Mouse (Mus musculus) lung, postnatal 0 days (tissue): Measurements from ENCODE around the gene Jaml.

Experiments
- CTCF ChIP-seq: IDR thresholded peaks from 2 replicates; pipeline ENCODE4 v1.5.1; 2016; ENCODE audit warnings: antibody characterized with exemption, mild to moderate bottlenecking
- EP300 ChIP-seq: IDR thresholded peaks from 2 replicates; pipeline ENCODE4 v1.6.1; 2016; ENCODE audit warnings: antibody characterized with exemption, mild to moderate bottlenecking, control low read depth

GRCm38 (mm10) chr9:45062677-45063076 lies 16.3 kb upstream of the Jaml start:
- no peak for TF ChIP-seq CTCF
- TF ChIP-seq EP300: no peak
